Mouse (Mus musculus): ENCODE data around the gene Ppp1r36.
"Not testable (repeated sequence)": the region's sequence is repeated elsewhere in the genome, so short reads cannot be mapped to it uniquely, and the experiment has no call there.

Ppp1r36 gene

GRCm38 (mm10) chr12:76401674-76402073 is 15.7 kb upstream of the Ppp1r36 start:
- no peak for DNase-seq

GRCm38 (mm10) chr12:76402991-76403885 is 14.1 kb upstream of the Ppp1r36 start:
- no peak for DNase-seq

GRCm38 (mm10) chr12:76403886-76404537 is 13.3 kb upstream of the Ppp1r36 start, which contains the start of gene Hspa2:
TSS of gene Hspa2 (plus strand) at chr12:76404176.
- peak; percentile 100 for DNase-seq

GRCm38 (mm10) chr12:76404836-76405182 is 12.5 kb upstream of the Ppp1r36 start:
- DNase-seq, result no peak

- DNase-seq, result peak; percentile 49
Measured at GRCm38 (mm10) chr12:76405183-76405970, 12.0 kb upstream of the Ppp1r36 start.

GRCm38 (mm10) chr12:76405971-76406370 is 11.4 kb upstream of the Ppp1r36 start:
- peak; percentile 7 for DNase-seq

GRCm38 (mm10) chr12:76407184-76407583 is 10.2 kb upstream of the Ppp1r36 start:
- no peak for DNase-seq

- DNase-seq, result no peak
Measured at GRCm38 (mm10) chr12:76409166-76409565, 8.2 kb upstream of the Ppp1r36 start.

GRCm38 (mm10) chr12:76415383-76416010 is 1.8 kb upstream of the Ppp1r36 start:
- DNase-seq, result no peak

- DNase-seq, result no peak
Measured at GRCm38 (mm10) chr12:76418346-76418745, 1.0 kb downstream of the Ppp1r36 start.

GRCm38 (mm10) chr12:76425256-76425655 is 7.9 kb downstream of the Ppp1r36 start:
- no peak for DNase-seq

- no peak for DNase-seq
Measured at GRCm38 (mm10) chr12:76427546-76427945, 10.2 kb downstream of the Ppp1r36 start.

- DNase-seq, result no peak
Measured at GRCm38 (mm10) chr12:76430879-76431406, 13.6 kb downstream of the Ppp1r36 start.

GRCm38 (mm10) chr12:76431431-76431830 is 14.1 kb downstream of the Ppp1r36 start:
- no peak for DNase-seq

GRCm38 (mm10) chr12:76434111-76434510 is 16.8 kb downstream of the Ppp1r36 start:
- no peak for DNase-seq

GRCm38 (mm10) chr12:76435084-76435483 is 17.7 kb downstream of the Ppp1r36 start:
- no peak for DNase-seq

GRCm38 (mm10) chr12:76435549-76435948 is 18.2 kb downstream of the Ppp1r36 start:
- no peak for DNase-seq

- not testable (repeated sequence) for DNase-seq
Measured at GRCm38 (mm10) chr12:76443488-76443887, 26.1 kb downstream of the Ppp1r36 start.

- DNase-seq, result peak; percentile 25
Measured at GRCm38 (mm10) chr12:76444359-76444772, 27.0 kb downstream of the Ppp1r36 start.

- DNase-seq, result peak; percentile 17
Measured at GRCm38 (mm10) chr12:76444862-76445261, 27.5 kb downstream of the Ppp1r36 start.

- DNase-seq, result peak; percentile 52
Measured at GRCm38 (mm10) chr12:76446201-76446600, 28.9 kb downstream of the Ppp1r36 start.

- no peak for DNase-seq
Measured at GRCm38 (mm10) chr12:76448127-76448526, 30.8 kb downstream of the Ppp1r36 start.

Data from kidney, adult 18-20 months (tissue).